Mouse (Mus musculus) adrenal gland, postnatal 4 days (tissue): ENCODE measurements around the gene Fth1. TPM values are rescaled to one million over a fixed set of nuclear protein-coding genes. Genes with fewer than 3 reads are reported as not detected.
A peak's percentile ranks its signal among the peaks of the same experiment; 100 is the strongest.

Experiments used
- DNase-seq, 2 experiments: peaks; one replicate each; pipeline ENCODE4 v3.0.0; 2021 to 2022; ENCODE audit warnings: low spot score in 2 of 2, mixed read lengths in 2 of 2
- total RNA-seq, 2 experiments: library from RNA; stranded (reverse); gene quantifications; 2 replicates each; pipeline ENCODE4 v1.2.3; 2021

Fth1 gene
- total RNA-seq, 2 experiments from 2014 or later = 1,555 to 1,573 TPM

- no peak for DNase-seq
Observed at GRCm38 (mm10) chr19:10019214-10019760, 38.9 kb downstream of the Fth1 start.

DNA sequence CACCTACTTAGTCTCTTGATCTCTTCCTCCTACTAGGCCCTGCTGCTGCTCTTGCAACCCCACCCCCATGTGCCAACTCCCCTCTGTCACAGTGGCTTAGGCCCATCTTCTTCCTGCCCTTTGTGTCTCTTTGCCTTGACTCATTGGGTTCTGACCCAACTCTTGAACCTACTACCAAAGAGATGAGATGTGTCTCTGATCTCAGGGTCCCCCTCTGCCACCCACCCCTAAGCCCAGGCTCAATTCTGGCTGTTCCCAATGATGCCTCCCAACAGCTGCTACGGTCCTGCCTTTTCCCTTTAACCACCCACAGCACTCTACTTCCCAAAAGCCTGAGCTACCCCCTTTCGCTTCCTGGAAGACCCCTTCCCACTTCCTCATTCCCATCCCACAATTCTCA lies 41.6 kb downstream of the Fth1 start:
- no peak for DNase-seq

DNA sequence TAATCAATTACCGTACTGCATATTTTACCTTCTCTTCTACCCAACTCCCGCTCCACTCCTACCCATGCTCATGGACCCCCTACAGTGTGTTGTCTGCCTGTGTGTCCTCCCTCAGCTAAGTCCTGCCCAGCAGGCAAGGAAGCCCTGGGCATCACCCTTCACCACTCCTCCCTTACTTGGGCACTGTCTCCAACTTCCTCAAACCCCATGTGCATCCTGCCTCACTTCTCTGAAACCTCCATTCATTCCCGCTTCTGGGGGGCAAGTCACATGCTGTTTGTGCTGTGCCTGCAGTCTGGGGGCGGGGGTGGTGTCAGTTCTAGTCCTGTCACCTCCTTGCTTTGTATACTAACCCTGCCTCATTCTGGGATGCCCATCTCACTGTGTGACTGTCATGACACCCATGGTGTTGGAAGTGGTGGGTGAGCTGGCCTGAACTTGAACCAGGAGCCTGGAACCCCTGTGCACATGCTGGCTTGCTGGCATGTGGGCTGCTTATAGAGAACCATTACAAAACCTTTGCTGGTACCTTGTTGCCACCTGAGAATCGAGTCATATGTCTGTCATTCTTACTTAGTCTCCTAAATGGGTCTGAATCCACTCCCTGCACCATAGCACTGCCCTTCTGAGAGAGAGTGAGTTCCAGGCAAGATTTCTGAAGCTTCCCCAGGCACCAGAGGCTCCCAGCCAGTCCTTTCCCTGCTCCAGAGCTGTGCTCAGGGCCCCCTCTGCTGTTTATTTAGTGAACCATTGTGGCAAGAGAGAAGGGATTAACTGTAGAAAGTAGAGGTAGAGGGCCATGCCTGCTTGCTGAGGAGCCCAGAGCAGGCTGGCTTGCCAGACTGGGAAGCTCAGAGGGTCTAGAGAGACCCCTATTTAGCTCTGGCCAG lies 42.3 kb downstream of the Fth1 start:
- no peak for DNase-seq

- DNase-seq = no peak
Observed at GRCm38 (mm10) chr19:10023304-10023758, 42.9 kb downstream of the Fth1 start.

GRCm38 (mm10) chr19:10025169-10025875 lies 44.9 kb downstream of the Fth1 start:
- peak in 1 of 2 experiments; percentile 66 for DNase-seq

GRCm38 (mm10) chr19:10029746-10030145 lies 49.3 kb downstream of the Fth1 start:
- DNase-seq = no peak

DNA sequence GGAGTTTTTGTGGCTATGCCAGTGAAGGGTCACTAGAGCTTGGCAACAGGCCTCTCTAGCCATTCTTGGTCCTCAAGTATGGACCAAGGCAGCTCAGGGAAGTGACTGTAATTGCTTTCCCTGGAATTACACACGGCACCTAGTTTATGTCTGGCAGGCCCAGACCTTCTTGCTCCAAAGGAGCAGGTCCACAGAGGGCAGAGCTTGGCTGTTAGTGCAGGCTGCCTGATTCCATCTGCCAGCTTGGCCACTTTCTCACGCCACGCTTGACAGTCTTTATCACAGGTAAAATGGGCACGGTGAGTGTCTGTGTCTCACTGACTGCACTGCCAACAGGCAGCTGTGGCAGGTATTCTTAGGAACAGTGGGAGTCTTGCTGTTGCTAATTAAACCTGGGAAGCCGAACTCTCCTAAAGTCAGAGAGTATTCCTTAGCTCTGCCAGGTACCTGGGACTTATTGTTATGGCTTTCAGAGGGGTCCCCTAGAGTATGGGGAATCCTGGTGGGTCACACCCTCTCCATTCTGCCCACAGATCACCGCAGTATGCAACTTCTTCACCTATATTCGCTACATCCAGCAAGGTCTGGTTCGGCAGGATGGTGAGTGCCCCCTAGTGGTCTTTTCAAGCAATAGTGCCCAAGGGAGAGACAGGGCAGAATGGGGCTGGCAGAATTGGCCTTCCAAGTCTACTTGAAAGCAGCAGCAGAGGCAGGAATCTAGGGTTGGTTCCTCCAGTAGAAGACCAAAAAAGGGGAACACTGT lies 53.0 kb downstream of the Fth1 start:
- DNase-seq = no peak

GRCm38 (mm10) chr19:10034356-10034755 lies 54.0 kb downstream of the Fth1 start:
- DNase-seq = no peak

Other genes with a start within 250 kb of the Fth1 start
- not detected for gene Scgb2a2, start 133.0 kb upstream of the Fth1 start, total RNA-seq
- gene Incenp, start 81.0 kb upstream of the Fth1 start, total RNA-seq = 10 to 100 TPM; 69.3 to 69.9 TPM
- gene Best1, start 21.0 kb downstream of the Fth1 start, total RNA-seq = 1 to 10 TPM in 1 of 2 experiments, under 1 TPM in 1; 0.71 to 2.2 TPM
- gene Rab3il1, start 21.1 kb downstream of the Fth1 start, total RNA-seq = 10 to 100 TPM; 21.8 to 23.9 TPM
- gene Fads3, start 61.0 kb downstream of the Fth1 start, total RNA-seq = 10 to 100 TPM; 12.2 to 19.3 TPM
- 100 to 1,000 TPM; 385 to 397 TPM for gene Fads2, start 121.1 kb downstream of the Fth1 start, total RNA-seq
- 100 to 1,000 TPM; 225 to 254 TPM for gene Fads1, start 202.3 kb downstream of the Fth1 start, total RNA-seq
- gene Tmem258, start 223.4 kb downstream of the Fth1 start, total RNA-seq = 100 to 1,000 TPM; 161 to 182 TPM
- gene Fen1, start 223.6 kb downstream of the Fth1 start, total RNA-seq = 10 to 100 TPM; 32.9 to 35.8 TPM